Mouse (Mus musculus): ENCODE measurements at regions not wholly inside any gene's neighbourhood (a gene's known extent, or its start where the extent isn't known, plus 50 kb on each side); places are given as distances from the start of the nearest gene placed in this dataset.
A peak's percentile ranks its signal among the peaks of the same experiment; 100 is the strongest.

DNA sequence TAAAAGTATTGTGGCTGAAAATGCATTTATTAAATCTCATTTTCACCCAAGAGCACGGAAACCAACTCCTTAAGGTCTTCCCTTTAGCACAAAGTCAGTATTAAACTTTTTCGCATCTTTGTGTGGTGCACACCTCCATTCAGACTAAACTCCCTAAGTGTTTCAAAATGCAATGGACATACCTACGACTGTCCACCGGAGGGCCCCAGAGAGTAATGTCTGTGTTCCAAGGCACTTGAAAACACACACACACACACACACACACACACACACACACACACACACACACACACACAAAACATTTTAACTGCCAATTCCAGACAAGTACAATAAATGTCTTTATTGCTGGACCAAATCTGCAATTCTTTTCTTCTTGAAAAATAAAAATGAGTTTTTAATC is 243.7 kb downstream of the Foxa2 start:
- DNase-seq (ENCODE audit: low read depth): no peak

DNA sequence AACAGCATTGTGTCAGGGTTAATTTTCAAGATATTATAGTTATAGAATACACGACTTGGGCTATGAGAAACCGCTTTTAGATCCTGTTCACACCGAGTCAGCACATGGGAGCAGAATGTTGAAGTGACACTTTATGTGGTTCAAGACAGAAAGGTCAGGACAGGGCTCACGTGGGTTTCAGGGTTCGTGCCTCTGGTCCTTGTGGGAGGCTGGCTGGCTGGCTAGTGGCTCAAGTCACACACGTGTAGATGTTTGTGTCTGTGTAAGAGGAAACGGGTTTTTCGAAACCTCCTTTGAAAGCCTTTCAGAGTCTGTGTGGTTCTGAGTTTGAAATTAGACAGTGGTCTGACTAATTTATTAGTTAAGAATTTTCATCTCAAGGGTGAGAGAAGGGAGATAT is 255.3 kb downstream of the Foxa2 start:
- DNase-seq (ENCODE audit: low read depth): no peak

DNA sequence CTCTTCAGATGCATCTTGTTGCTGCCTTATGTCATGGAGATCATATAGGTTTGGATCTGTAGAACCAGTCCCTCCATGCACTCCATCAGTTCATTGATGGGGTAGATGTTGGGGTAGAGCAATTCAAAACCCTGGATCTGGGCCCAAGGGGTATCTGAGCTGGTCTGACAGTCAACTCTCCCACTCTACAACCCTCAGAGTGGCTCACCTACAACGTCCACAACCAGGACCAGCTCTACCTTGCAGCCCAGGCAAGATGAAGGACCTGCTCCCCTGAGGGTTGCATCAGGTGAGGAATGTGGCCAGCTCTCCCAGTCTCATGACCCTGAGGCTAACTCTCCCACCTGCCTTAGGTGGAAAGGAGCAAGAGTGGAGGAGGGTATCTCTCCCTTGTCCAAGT is 256.9 kb downstream of the Foxa2 start:
- DNase-seq (ENCODE audit: low read depth): no peak

DNA sequence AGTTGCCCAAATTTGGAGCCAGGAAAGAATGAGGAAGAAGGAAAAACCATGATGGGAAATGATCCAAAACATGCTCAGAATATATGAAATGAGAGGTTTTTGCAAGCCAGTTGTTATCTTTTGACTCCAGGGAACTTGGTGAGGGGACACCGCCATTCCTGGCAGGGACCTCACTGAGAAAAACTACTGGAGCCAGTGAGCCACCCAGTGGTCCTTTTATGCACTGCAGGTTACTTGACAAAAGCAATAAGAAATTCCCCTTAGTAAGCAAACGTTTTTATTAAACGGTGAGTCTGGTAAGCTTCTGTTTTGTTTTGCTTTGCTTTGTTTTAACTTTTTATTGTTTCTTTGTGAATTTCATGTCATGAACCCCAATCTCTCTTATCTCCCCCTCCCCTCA is 257.5 kb downstream of the Foxa2 start:
- DNase-seq (ENCODE audit: low read depth): peak; percentile 11

DNA sequence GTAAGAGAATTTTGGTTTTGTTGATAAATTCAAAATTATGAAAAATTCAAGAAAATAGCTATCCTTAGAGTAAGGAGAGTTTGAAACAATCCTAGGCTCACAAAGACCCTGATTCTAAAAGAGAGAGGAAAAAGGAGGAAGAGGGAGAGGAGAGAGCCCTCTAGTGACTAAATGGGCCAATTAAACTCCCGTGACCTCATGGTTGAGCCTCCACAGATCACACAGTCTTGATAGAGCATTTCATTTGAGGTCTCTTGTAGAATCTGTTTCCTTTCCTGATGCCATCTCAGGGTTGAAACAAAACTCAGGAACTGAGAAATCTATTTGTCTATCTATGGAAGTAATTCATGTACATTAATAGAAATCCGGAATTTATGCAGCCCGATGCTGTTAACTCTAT is 258.8 kb downstream of the Foxa2 start:
- DNase-seq (ENCODE audit: low read depth): no peak

DNA sequence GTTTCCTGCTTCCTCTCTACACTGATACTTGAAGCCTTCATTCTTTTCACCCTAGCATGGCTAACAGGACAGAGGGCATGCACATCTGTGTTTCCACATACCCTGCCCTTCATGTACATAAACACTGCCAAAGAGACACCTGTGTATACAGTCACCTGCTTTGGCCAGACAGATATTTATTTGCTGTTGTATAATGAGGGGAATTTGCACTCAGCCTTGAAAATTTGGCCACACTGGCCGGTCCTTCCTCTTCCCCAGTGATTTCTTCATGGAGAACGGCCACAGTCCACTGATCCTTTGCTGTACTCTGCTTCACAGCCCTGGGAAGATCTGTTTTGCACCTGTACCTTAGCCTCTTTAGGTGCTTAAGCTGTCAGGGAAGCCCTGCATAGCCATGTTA is 264.3 kb downstream of the Foxa2 start:
- no peak for DNase-seq (ENCODE audit: low read depth)

DNA sequence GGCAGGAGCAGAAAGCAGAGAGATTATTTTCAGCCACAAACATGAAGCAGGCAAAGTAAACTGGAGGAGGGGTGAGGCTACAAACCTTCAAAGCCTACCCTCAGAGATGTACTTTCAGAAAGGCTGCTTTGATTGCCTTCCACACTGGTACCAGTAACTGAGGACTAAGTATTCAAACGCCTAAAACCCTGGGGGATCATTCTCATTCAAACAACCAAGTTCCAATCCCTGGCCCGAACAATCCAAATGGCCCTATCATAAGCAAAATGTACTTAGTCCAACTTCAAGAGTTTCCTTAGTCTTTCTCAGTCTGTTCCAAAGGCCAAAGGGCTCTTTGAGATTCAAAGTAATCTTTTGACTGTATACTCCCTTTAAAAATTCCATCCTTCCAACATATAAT is 270.5 kb downstream of the Foxa2 start:
- no peak for DNase-seq (ENCODE audit: low read depth)

DNA sequence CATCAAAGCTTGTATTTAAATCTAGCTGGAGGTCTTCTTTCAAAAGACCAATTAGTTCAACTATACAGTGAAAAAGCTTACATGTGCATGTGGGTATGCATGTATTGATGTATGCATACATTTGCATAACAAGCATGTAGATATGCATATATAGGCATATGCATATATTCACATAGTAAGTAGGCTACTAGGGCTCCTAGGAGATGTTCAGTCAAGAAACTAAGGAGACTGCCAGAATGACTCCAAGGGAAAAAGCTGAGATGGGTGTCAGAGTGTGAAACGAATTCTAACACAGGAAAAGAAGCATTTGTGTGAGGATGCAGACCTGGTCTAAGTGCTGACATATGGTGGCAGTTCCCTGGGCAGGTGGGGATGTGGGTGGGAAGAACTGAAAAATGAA is 274.2 kb downstream of the Foxa2 start:
- no peak for DNase-seq (ENCODE audit: low read depth)

DNA sequence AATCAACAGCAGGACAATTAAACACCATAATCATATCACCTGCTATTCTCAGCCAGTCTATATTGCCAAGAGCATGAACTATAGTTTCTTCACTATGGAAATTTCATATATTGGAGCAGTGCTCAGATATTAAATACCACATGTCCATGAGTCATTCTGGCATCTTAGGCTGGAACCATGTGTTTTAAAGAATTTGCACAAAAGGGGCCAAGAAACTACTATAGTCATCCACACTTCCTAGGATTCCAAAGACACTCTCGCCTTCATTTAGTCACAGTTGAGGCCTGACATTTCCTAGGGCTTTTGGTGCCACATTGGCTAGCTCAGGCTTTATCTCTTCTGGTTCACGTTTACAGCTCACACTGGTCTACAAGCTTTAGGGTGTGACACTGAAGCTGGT is 293.7 kb downstream of the Foxa2 start:
- DNase-seq (ENCODE audit: low read depth): no peak

DNA sequence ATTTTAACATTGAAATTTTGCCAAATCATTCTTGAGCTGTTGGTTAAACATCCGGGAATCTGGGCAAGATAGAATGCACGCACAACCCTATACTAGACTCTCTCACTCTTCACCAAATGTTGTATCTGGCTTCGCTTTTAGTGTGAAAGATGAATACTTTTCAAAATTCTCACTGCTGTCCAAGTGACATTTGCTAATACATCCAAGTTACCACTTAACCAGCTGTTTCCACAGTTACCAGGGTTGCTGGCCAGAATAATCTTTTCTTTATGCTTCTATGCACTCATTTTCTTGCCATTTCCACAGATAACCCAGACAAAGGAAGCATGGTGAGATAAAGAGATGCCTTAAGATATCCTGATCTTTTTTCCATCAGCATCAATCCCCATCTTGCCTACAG is 294.9 kb downstream of the Foxa2 start:
- DNase-seq (ENCODE audit: low read depth): no peak

DNA sequence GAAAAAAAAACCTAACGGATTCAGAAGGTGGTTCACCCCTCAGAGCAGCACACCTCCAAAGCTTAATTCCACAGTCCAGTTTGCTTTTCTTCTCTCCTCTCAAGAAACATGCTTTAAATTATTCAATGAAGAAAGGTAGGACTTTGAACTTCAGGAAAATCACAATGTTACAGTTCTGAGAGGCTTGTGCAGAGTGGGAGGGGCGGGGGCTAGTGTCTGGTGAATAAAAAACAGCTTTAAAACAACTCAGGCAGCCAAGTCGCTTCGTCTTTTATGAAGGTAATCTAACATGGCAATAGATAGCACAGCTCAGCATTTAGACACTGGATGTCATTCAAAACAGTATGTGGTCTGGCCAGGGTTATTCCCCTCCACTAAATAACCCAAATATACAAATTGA is 298.8 kb downstream of the Foxa2 start:
- DNase-seq (ENCODE audit: low read depth): no peak

DNA sequence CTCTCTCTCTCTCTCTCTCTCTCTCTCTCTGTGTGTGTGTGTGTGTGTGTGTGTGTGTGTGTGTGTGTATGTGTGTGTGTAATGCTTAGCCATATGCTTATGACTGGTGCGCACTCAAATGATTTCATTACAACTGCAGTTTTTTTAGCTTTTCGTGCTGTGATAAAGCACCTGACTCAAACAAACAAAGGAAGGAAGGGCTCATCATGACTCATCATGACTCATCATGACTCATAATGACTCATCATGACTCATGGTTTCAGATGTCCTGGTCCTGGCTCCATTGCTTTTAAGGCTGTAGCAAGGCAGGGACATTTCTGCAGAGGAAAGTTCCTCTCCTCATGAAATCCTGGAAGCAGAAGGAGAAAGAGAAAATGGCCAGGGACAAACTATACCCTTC is 302.9 kb downstream of the Foxa2 start:
- peak; percentile 26 for DNase-seq (ENCODE audit: low read depth)

DNA sequence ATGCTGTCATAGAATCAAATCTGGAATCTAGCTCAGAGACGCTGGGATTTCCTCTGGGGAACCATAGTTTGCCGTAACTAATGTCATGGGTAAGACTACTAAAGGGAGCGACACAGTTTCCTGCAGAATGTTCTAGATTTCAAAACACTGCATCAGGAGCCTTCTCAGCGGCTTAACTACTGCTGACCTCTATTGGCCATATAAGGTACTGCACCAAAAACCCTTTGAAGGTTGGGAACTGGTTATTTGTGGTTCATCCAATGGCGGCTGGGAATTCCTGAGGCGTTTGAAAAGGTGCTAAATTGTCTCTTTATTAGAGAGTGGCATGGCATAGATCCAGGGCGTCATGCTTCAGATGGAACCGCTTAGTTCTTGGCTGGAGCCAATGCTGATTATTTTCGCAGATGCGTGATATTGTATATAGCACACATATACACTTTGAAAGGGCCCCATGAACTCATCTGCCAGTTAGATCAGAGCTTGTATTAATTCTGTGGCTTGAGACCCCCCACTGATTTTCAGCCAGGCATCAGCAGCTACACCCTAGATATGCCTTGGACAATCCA is 308.4 kb downstream of the Foxa2 start:
- no peak for DNase-seq (ENCODE audit: low read depth)

DNA sequence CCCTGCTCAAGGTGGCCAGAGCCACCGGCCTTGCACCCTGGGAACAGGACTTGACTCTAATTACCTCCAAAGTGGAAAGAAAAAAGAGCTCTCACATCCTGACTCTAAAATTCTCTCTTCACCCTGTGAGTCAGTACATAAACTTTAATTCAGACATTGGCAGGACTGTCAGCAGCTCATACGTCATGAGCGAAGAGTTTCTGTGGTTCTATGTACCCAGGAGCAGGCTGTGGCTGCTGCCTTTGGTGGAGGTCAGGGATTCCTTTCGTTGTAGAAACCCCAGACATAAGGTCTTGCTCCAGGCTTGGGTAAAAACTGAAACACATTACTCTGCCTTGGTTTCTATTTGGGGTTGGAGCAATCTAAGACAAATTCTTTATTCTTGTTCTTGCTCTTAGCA is 319.4 kb downstream of the Foxa2 start:
- no peak for DNase-seq (ENCODE audit: low read depth)

DNA sequence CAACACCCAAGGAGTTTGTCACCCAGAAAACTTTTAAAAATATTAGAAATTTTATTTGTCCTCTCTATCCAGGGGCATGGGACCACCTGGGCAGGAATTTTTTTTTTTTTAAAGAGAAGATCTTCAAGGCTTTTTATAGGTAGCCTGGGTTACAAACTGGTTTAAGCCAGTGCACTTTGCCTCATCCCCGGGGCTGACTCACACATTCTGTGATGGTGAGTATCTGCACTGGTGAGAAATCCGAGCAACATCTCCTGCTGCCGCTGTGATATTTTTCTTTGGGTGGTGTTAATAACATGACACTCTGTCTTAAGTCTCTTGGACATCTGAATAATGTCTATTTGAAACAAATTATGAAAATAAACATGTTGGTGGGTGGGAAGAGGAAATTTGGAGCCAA is 327.8 kb downstream of the Foxa2 start:
- no peak for DNase-seq (ENCODE audit: low read depth)

DNA sequence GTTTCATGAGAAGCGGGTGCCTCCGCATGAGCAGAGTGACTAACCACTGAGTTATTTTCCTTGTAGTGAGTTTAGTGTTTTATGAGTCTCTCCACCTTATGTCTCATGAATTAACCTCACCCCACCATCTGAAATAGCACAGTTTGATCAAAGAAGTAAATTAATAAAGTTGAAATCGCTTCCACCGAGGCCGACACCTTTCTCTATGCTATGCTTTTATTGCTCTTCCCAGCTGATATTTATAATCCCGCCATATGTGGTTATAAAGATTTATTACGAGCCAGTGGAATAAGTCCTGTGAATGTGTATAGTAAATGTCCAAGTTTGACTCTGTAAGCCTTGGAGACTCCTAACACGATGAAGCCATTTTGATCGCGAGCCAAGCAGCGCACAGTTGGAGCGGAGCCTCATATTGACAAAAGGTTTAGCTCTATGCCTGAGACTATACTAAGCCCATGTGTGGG is 329.3 kb downstream of the Foxa2 start:
- no peak for DNase-seq (ENCODE audit: low read depth)

DNA sequence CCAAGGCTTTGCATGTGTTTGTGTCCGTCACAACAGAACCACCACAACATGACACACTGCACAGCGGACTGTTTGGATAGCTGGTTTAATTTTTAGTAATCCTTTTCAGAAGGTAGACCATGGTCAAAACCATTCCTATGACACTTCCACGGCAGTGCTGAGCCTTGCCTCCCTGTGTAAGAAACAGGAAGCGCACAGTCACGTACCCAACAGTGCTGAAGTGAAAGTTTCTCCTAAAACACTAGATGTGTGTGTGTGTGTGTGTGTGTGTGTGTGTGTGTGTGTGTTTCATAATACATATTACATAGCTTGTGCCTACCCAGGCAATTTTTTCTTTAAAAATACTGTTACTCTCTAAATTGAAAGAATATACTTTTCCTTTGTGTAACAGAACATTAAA is 331.0 kb downstream of the Foxa2 start:
- DNase-seq (ENCODE audit: low read depth): no peak

DNA sequence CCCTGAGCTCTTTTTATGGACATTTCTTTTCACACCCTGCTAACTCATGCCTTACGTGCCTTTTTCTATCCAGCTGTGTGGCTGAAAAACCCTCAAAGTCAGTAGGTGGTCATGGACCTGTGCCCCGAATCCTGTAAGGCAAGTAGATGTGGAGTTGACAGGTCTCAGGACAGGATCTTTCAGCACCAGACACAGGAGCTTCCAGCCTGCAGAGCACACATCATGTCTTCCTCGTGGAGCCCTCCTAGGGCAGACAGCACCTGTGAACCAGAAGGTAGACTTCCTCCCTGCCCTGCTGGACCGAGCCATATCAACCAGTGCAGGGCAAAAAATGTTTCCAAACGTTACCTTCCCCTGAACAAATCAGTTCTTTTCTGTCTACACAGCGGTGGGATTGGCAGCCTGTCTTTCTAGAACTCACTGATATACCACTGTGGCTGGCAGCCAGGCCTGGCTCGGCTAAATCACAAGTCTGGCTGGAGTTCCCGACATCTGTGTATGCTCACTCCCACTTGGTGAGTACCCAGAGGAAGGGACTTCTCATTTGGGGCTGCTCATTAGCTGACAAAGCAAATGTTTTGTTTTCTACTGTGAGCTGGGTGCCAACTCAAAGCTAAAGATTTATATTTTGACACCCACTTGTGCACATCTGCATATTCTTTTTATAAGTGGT is 336.0 kb downstream of the Foxa2 start:
- no peak for DNase-seq (ENCODE audit: low read depth)

DNA sequence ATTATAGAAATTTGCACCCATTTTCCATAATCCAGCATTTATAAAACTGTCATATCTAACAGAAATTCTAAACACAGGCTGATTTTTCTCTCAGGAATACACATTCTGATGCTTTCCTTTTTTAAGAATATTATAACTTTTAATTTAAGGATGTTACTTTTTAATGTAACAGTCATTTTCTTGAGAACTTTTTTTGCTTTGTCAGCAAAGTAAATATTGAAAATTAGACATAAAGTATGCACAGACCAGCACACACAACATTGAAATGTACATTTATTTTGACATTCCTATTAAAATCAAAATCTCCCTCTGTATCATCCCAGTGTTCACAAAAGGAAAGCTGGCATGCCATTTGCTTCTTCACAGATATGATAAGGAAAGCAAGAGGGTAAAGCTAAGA is 337.0 kb downstream of the Foxa2 start:
- no peak for DNase-seq (ENCODE audit: low read depth)

DNA sequence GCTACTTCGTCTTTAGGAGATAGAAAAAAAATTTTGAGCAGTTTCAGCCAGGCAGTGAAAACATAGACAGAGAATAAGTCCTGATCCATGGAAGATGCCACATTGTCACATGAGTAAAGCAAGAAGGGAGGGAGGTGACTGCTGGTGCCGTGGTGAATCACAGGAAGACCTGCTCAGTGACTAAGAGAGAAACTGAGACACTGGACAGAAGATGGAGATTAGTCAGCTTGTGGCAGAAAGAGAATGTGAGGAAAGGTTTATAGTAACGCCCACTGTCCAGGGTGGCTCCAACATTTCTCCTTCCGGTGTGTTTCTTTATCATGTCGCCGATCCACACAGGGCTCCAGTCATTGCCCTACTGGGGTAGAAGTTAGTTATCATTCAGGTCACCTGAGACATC is 339.6 kb downstream of the Foxa2 start:
- DNase-seq (ENCODE audit: low read depth): no peak

DNA sequence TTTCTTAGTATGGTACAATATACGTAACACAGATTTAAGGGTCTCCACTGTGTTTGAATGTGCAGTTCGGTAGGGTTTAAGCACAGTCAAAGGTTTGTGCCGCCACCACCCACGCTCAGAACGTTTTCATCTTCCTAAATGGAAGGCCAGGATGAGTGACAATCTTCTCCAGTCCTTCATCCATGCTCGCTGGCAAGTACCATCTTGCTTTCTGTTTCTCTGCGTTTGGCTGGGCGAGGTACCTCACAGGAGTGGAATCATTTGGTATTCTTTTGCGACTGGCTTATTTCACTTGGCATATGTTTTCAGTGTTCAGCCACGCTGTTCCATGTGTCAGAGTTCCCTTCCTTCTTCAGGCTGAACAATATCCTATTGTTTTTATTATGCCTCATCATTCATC is 342.3 kb downstream of the Pax1 start:
- DNase-seq (ENCODE audit: low read depth): no peak

DNA sequence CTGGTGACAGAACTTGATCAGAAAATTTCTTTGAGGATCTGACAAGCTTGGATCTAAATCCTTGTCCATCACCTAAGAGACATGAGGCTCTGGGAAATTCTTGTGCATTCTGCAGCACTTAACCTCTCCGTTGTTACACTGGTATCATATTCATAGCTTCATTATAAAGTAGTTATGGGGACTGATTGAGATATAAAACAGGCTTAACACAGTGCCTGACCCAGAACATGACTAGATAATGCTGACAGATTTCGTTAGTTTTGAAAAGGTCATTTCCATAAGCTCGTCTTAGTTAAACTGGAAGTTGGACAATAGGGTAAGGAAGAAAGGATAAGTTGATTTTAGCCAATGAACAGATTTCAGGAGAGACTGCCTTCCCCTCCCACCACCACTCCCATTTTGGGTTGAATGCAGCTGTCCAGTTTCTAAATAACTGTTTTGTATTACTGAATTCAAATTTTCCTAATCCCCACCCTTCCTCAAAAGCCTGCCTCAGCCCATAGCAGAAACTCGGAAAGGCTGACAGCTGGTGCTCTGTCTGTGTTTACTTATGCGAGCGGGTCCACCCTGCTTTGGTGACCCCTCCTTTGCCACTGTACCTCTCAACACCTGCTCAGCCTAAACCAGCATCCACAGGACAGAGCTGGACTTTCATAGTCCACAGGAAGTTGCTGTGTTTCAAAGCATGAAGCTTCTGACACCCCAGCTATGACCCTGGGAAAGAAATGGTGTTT is 340.8 kb downstream of the Pax1 start:
- DNase-seq (ENCODE audit: low read depth): no peak

DNA sequence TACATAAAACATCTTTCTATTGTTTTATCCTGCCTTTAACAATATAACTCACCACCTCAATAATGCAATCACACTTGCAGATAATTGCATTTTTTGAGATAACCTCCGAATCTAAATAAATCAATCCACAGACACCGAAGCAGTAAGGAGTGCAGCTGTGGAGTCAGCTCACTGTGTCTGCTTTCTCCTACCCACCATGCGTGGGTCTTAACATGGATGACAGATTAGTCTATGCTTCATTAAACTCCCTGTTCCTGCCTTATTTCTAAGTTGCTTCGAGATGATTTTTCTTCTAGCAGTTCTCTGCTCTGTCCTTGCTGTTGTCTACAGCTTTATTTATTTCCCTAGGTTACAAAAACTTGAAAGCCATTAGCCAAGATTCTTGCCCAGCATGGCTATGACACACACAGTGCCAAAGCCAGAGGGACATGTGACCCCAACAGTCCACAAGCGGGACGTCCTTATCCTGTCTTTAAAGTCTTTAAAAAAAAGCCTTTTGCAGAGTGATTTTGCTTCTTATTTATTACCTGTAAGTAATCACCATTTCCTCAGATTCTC is 337.9 kb downstream of the Pax1 start:
- no peak for DNase-seq (ENCODE audit: low read depth)
